Mouse (Mus musculus): Measurements from ENCODE around the gene Srpk1.
A peak's percentile ranks its signal among the peaks of the same experiment; 100 is the strongest.

Gene Srpk1

GRCm38 (mm10) chr17:28613096-28613495 is 9.4 kb downstream of the Srpk1 start:
- no peak for DNase-seq

GRCm38 (mm10) chr17:28612603-28613002 is 9.9 kb downstream of the Srpk1 start:
- no peak for DNase-seq

DNA sequence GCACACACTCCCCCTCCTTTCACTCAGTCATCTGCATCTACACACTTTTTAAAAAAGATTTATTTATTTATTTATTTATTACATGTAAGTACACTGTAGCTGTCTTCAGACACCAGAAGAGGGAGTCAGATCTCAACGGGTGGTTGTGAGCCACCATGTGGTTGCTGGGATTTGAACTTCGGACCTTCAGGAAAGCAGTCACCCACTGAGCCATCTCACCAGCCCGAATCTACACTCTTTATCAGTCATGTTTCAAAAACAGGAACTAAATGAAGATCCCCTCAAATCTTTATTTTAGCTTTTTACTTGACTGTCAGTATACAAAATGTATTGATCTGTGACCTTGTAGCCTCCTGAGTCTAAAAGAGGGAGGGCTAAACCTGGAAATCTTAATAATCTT is 13.0 kb downstream of the Srpk1 start:
- no peak for DNase-seq

DNA sequence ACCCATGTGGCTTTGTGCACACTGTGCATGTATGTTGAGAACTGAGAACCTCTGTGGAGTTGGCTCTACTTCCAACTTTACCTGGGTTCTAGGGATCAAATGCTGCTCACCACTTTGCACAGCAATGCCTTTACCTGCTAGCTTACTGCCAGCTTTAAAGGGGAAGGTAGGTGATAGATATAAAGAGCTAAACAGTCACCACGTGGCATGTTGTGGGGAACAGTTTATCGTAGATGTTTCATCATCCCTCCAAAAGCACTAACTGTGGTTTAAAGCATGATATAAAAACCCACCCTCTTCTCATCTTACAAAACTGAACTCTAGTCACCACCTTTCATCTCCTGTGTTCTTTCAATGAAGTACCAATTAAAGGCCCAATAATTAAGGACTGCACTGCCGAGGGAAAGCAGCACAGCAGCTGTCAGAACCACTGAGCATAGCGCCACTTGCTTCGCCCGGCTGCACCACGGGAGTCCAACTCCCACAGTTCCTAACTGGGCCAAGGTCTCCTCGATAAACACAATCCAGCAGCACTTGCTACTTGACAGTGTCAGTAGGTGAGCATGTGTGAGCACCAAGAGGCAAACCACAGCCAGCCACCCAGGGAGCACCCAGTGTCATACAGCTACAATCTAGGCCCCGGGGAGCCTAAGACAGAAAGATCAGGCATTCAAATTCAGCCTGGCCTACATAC is 20.8 kb downstream of the Srpk1 start:
- DNase-seq: no peak

DNA sequence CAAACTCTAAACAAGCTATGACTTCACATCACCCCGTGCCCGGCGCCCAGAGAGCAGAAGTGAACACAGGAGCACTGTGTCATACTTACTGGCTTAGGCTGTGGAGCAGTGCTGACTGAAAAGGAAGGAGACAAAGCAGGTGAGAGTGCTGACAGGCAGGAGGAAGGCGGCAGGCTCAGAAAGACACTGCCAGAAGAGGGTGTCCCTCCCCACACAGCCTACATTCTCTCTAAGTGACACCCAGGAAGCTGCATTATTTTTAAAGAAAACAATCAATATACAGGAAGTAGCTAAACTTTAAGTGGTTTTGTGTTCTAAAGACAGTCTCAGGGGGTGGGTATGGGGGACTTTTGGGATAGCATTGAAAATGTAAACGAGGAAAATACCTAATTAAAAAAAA is 21.7 kb downstream of the Srpk1 start:
- DNase-seq: no peak

DNA sequence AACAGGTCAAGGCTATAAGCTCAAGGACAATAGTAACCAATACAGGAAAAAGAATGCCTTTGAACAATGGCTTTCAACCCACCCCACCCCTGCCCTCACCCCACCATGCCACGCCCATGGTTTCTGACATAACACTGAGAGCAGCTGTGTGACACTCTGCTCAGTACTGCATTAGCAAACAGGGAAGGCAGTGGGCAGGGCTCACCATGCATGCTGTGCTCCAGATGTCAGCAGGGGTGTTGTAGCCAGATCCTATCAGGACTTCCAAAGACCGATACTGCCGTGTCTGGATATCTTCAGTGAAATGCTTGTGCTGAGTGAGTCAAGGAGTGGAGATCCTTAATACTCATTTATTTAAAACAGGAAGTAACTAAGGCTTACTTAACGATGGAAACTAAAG is 28.5 kb downstream of the Srpk1 start:
- no peak for DNase-seq

DNA sequence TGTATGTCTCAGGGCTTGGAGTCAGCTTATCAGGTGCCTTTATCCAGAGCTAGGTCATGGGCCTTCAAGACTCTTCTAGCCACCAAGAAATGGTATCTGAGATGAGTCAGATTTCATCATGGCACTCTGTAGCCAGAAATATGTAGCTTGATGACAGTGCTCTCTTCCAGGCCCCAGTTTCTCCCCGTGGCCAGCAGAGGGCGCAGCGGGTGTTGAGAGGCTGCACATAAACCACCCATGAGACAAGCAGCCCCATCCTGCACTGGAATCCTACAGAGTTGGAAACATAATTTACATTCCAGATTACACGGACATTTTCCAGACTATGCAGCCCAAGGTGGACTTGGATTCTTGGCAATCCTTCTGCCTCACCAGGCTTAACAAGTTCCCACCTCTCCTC is 29.5 kb downstream of the Srpk1 start:
- DNase-seq: peak; percentile 55 to 62

DNA sequence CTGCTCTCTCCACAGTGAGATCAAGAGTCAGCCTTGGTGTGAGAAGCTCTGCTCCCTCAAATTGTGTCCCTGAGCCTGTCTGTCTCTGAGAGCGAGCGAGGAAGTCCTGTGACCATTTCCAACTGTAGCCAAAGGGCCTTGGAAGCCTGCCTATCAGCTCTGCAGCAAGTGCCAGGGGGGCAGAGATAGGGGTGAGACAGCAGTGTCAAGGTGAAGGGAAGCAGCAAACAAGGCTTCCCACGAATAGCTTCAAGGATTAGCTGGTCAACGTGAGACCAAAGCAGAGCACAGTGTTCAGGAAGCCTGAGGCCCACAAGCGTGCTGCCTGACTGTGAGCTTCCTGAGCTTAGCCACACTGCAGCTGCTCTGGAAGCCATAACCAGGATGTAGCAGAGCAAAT is 31.0 kb downstream of the Srpk1 start:
- no peak for DNase-seq

GRCm38 (mm10) chr17:28590596-28590995 is 31.9 kb downstream of the Srpk1 start:
- DNase-seq: no peak

DNA sequence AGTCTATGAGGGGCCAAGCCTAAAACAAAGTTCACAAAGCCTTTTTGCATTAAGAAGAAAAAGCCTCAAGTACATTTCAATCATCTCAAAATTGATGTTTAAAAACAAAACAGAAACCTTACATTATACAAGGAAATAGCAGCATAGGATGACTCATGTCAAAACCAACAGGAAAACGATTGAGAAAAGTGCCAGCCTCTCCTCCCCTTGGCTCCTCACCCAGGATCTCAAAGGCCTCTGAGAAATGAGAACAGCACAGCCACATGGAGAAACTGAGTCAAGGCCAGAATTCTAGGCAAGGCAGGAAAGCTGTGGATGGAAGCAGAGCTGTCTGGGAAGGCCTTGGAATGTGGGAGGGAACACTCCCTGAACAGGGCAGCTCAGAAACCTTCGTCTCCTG is 33.9 kb downstream of the Srpk1 start:
- no peak for DNase-seq

DNA sequence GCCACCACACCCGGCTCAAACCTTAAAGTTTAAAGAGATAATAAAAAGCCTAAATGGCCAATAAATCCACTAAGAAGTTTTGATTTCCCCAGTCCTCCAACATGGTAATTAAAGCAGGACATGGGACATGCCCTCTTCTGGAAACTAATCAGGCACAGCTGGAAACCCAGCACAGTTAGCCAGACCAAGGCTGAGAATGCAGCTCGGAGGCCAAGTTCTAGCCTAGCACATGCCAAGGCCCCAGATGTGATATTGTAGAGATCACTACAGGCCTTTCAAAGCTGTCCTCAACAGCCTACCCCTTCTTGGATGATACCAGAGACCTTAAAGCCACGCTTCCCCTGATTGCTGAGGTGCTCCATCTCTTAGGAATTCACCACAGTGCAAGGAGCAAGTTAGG is 36.0 kb downstream of the Srpk1 start:
- DNase-seq: peak in 1 of 2 experiments; percentile 26

GRCm38 (mm10) chr17:28581056-28581455 is 41.5 kb downstream of the Srpk1 start:
- DNase-seq: no peak

- peak; percentile 26 to 42 for DNase-seq
Observed at GRCm38 (mm10) chr17:28580396-28580795, 42.1 kb downstream of the Srpk1 start.

DNA sequence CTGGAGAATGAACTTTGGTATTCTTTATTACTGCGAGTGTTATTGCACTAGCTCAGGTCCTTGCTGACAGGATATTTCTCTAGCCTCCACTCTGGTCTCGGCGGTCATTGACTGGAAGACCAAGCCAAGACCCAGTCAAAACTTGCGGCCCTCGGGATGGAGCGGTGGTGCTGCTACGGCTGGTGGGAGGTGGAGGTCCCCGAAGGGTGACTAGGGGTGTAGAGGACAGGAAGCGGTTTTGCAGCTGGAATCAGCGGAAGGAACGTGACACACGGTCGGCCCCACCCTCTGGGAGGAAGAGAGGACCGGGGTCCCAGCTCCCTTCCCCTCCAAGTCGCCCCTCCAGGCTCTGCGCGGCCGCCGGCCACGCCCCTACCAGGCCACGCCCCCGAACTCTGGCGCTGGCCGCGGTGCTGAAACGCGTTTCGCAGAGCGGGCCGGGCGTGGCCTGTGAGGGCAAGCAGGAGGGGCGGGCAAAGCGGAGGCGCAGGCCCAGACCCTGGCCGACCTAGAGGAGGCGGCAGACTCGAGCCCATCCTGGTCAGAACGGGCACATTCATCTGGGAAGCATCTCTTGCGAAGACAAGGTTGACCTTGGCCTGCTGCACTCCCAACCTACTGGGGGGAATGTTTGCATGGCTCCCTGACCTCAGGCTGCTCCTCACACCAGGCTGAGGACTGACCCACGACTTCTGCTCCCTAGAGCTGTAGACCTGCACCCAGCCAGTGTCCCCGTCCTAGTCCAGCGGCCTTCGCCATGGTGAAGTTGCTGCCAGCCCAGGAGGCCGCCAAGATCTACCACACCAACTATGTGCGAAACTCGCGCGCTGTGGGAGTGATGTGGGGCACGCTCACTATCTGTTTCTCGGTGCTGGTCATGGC is 47.0 kb downstream of the Srpk1 start, which contains the start of gene Lhfpl5:
Gene Lhfpl5 (plus strand): TSS at position 398 of the 882 bp plus-strand sequence.
- DNase-seq: no peak

- DNase-seq: no peak
Observed at GRCm38 (mm10) chr17:28572941-28573340, 49.6 kb downstream of the Srpk1 start.

- DNase-seq: no peak
Observed at GRCm38 (mm10) chr17:28572521-28572920, 50.0 kb downstream of the Srpk1 start.

DNA sequence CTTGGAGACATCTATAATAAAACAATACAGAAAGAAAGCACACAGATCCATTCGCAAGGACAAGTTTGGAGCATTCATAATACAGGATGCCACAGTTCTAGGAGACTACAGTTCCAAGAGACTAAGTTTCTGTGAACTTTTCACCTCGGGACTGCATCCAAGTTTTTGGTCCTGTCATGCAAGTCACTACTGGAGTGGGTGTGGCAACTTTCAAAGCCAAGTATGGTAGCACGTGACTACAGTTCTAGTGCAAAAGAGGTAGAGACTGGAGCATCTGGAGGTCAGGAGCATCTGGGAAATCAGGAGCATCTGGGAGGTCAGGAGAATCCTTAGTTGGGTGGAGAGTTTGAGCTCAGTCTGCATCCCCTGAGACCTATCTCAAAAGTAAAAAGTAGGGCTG is 50.6 kb downstream of the Srpk1 start:
- no peak for DNase-seq

- DNase-seq: no peak
Observed at GRCm38 (mm10) chr17:28567541-28567940, 55.0 kb downstream of the Srpk1 start.

DNA sequence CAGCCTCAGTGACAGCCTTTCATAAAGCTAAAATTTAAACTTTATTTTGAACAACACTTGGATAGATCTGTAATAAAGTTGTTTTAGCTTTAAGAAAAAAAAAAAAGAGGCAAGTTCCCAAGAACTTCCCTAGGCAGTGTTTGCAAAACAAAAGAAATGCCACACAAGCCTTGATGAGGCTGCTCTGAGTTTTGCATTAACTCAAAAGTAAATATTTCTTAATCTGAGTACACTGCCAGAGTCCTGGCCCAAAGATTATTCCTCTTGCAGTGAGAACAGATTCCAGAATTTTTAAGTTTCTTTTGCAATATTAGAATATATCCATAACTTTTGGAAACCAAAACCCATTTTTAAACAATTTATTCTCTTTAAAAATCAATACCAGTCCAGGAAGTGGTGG is 57.3 kb downstream of the Srpk1 start:
- DNase-seq: peak in 1 of 2 experiments; percentile 11

- peak in 1 of 2 experiments; percentile 29 for DNase-seq
Observed at GRCm38 (mm10) chr17:28561613-28562012, 60.9 kb downstream of the Srpk1 start.

GRCm38 (mm10) chr17:28560598-28560997 is 61.9 kb downstream of the Srpk1 start, which contains the start of gene Clps:
Clps (minus strand) TSS chr17:28560766.
- DNase-seq: no peak

- DNase-seq: no peak
Observed at GRCm38 (mm10) chr17:28557772-28558171, 64.7 kb downstream of the Srpk1 start.

DNA sequence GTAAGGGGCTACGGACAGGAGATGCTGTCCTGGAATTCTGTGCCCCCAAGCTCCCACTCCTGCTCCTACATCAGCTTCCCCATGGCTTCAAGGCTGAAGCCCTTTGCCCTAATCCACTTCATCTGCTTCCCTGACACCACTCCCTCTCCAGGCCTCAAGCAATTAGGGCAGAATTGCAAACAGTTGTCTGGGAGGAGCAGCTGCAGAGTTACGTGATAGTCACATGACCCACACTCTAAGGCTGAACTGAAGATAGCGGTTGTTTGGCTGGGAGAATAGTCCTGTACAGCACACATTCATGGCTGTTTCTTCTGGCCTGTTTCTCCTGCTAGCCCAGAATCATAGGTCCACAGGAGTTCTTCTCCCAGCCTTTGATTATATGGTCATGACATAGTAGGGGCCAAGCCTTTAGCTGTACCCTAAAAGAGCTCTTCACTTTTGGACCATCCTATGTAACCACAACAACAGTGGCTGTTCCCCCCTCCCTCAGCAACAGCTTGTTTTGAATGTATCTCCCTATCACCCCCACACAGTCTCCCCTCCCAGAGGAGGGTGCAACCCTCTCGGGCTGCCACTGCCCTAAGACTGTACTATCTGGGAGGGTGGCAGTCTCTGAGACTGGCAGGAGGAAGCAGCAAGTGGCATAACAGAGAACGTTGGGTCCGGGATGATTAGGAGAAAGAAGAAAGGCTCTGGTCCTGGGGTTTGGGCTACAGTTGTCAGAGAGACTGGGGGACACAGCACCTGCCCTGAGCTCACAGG is 65.7 kb downstream of the Srpk1 start:
- DNase-seq: peak in 1 of 2 experiments; percentile 15

All from lung, adult 18-20 months (tissue).